Mouse (Mus musculus) bone marrow, adult 2 months (tissue): ENCODE results near the gene 4931428L18Rik.

Source experiments
- CTCF ChIP-seq: fragments of 200-500 bp; IDR thresholded peaks from 2 replicates; pipeline ENCODE4 v1.5.1; 2011; ENCODE audit warnings: low read length, control low read depth; ENCODE audit not compliant: control insufficient read depth, insufficient read depth
- POLR2A ChIP-seq: fragments of 200-500 bp; IDR thresholded peaks from 2 replicates; pipeline ENCODE4 v1.6.1; 2011; ENCODE audit warnings: low read depth, mild to moderate bottlenecking, control low read depth, low read length, borderline replicate concordance; ENCODE audit not compliant: control insufficient read depth

- TF ChIP-seq CTCF (no peak), POLR2A (no peak)
Measured at GRCm38 (mm10) chr1:31058861-31059351, 163.6 kb downstream of the 4931428L18Rik start.
